Mouse (Mus musculus) hindbrain, postnatal 0 days (tissue): ENCODE data around the gene Ric8a. TPM values are rescaled to one million over a fixed set of nuclear protein-coding genes. Genes with fewer than 3 reads are reported as not detected.

Experiments used
- ATAC-seq: fragments of 200-750 bp; cut with Nextera tagmentation; 2 replicates; pipeline ENCODE4 v1.8.0; 2017; ENCODE audit warnings: mild to moderate bottlenecking, moderate TSS enrichment, moderate library complexity
- DNase-seq: peaks from one replicate; pipeline ENCODE4 v3.0.0-alpha.2; 2015; ENCODE audit warnings: low spot score
- H3K27ac ChIP-seq: fragments of 300-500 bp; sonication (generic); 2 replicates; pipeline ENCODE4 v1.5.1; 2014; ENCODE audit warnings: mild to moderate bottlenecking
- H3K27me3 ChIP-seq: fragments of 300-500 bp; sonication (generic); 2 replicates; pipeline ENCODE4 v1.6.1; 2014; ENCODE audit warnings: low read length, mixed read lengths; ENCODE audit not compliant: insufficient read depth
- H3K36me3 ChIP-seq: fragments of 300-500 bp; sonication (generic); 2 replicates; pipeline ENCODE4 v1.6.1; 2014; ENCODE audit warnings: low read length, mixed read lengths; ENCODE audit not compliant: insufficient read depth
- H3K4me1 ChIP-seq: fragments of 300-500 bp; sonication (generic); 2 replicates; pipeline ENCODE4 v1.6.1; 2014; ENCODE audit warnings: antibody characterized with exemption, low read length, mixed read lengths; ENCODE audit not compliant: insufficient read depth
- H3K4me2 ChIP-seq: fragments of 300-500 bp; sonication (generic); 2 replicates; pipeline ENCODE4 v1.6.1; 2014; ENCODE audit warnings: low read depth, mild to moderate bottlenecking, low read length, moderate library complexity, mixed read lengths
- H3K4me3 ChIP-seq: fragments of 300-500 bp; sonication (generic); 2 replicates; pipeline ENCODE4 v1.5.1; 2014; ENCODE audit warnings: low read length
- H3K9ac ChIP-seq: fragments of 300-500 bp; sonication (generic); replicated peaks from 2 replicates; pipeline ENCODE4 v1.6.1; 2014; ENCODE audit warnings: mild to moderate bottlenecking, low read length, moderate library complexity, mixed read lengths
- H3K9me3 ChIP-seq: fragments of 300-500 bp; sonication (generic); 2 replicates; pipeline ENCODE4 v1.6.1; 2016; ENCODE audit warnings: low read length, mixed read lengths
- CTCF ChIP-seq: IDR thresholded peaks from 2 replicates; pipeline ENCODE4 v1.5.1; 2016; ENCODE audit warnings: antibody characterized with exemption, control low read depth, low read depth
- WGBS: fragments of 180-500 bp; shearing (Covaris S2); extraction: QIAGEN DNeasy Blood & Tissue Kit; methylation state at CpG from one replicate; pipeline ENCODE4 v1.1.7; 2014; 5-methylcytosine and 5-hydroxymethylcytosine counted together
- polyA plus RNA-seq: library from polyadenylated mRNA; unstranded; fragments of >200 nt; fragmentation: Nextera tagmentation; extraction: Ambion mirVana; gene quantifications from 2 replicates; pipeline ENCODE4 v1.2.1, GENCODE M21; 2015
- total RNA-seq: library from RNA; depleted of rRNA; stranded (reverse); fragments of >200 nt; gene quantifications from 2 replicates; pipeline ENCODE4 v1.2.3, GENCODE M21; 2014

Gene Ric8a
- total and polyA plus RNA-seq, 2 experiments from 2014 or later, result 85.8 to 117 TPM

GRCm38 (mm10) chr7:140864761-140865160 is 8.0 kb downstream of the Ric8a start:
- H3K4me1 ChIP-seq, result no peaks in the 10 kb centered on the region
- 88% methylated on average over 12 of the region's 12 CpGs for WGBS
- H3K27ac ChIP-seq, result no peak overlapping the region

GRCm38 (mm10) chr7:140874224-140874623 is 17.5 kb downstream of the Ric8a start:
- Histone ChIP-seq H3K36me3 (peaks cover 21% of the 10 kb centered on the region; the same call in 1 of the 2 replicates), H3K9ac (no peak overlapping the region), H3K27me3 (no peaks in the 10 kb centered on the region), H3K4me1 (no peaks in the 10 kb centered on the region), H3K4me3 (no peak overlapping the region), H3K27ac (no peak overlapping the region), H3K4me2 (no peak overlapping the region), H3K9me3 (no peaks in the 10 kb centered on the region)
- TF ChIP-seq CTCF, result no peak
- ATAC-seq (no peak), DNase-seq (no peak)
- WGBS, result 96% methylated on average over 4 of the region's 4 CpGs

More at GRCm38 (mm10) chr7:140864761-140865160, 8.0 kb downstream of the Ric8a start:
- peaks cover 49% of the 10 kb centered on the region for H3K36me3 ChIP-seq
- H3K4me3 ChIP-seq, result no peak overlapping the region
- no peaks in the 10 kb centered on the region for H3K27me3 ChIP-seq
- TF ChIP-seq CTCF, result no peak
- DNase-seq (no peak), ATAC-seq (no peak)
- no peaks in the 10 kb centered on the region for H3K9me3 ChIP-seq
- no peak overlapping the region for H3K9ac ChIP-seq
- no peak overlapping the region for H3K4me2 ChIP-seq

- Histone ChIP-seq H3K27ac (no peak overlapping the region), H3K36me3 (peaks cover 21% of the 10 kb centered on the region; the same call in 1 of the 2 replicates), H3K4me3 (no peak overlapping the region), H3K9me3 (no peaks in the 10 kb centered on the region), H3K4me1 (0 out of 2 replicates have a peak, but pooled peaks cover 6% of the 10 kb centered on the region), H3K27me3 (no peaks in the 10 kb centered on the region), H3K4me2 (no peak overlapping the region), H3K9ac (no peak overlapping the region)
- no peak for TF ChIP-seq CTCF
- 91% methylated on average over 6 of the region's 6 CpGs for WGBS
- DNase-seq, result no peak
- ATAC-seq, result no peak
These were observed 20.6 kb downstream of the Ric8a start for GRCm38 (mm10) chr7:140877364-140877763.

- Histone ChIP-seq H3K27ac (no peak overlapping the region), H3K4me3 (no peak overlapping the region), H3K4me1 (0 out of 2 replicates have a peak, but pooled peaks cover 6% of the 10 kb centered on the region), H3K27me3 (no peaks in the 10 kb centered on the region), H3K9me3 (no peaks in the 10 kb centered on the region), H3K4me2 (no peak overlapping the region), H3K9ac (no peak overlapping the region), H3K36me3 (peaks cover 21% of the 10 kb centered on the region; the same call in 1 of the 2 replicates)
- DNase-seq (no peak), ATAC-seq (no peak)
- TF ChIP-seq CTCF, result no peak
- WGBS, result 91% methylated on average over 7 of the region's 7 CpGs
These were observed 22.6 kb downstream of the Ric8a start for GRCm38 (mm10) chr7:140879355-140879754.

GRCm38 (mm10) chr7:140880419-140880818 is 23.7 kb downstream of the Ric8a start:
- Histone ChIP-seq H3K9me3 (no peaks in the 10 kb centered on the region), H3K36me3 (peaks cover 15% of the 10 kb centered on the region; the same call in 1 of the 2 replicates), H3K27me3 (no peaks in the 10 kb centered on the region), H3K4me3 (no peak overlapping the region), H3K27ac (no peak overlapping the region), H3K4me2 (peak overlapping the region; percentile 78), H3K4me1 (0 out of 2 replicates have a peak, but pooled peaks cover 6% of the 10 kb centered on the region), H3K9ac (no peak overlapping the region)
- DNase-seq (no peak), ATAC-seq (no peak)
- WGBS, result 84% methylated on average over 3 of the region's 3 CpGs
- TF ChIP-seq CTCF, result no peak

GRCm38 (mm10) chr7:140880865-140881515 is 24.2 kb downstream of the Ric8a start:
- Histone ChIP-seq H3K4me1 (0 out of 2 replicates have a peak, but pooled peaks cover 6% of the 10 kb centered on the region), H3K9ac (peak overlapping the region; percentile 84), H3K4me2 (peak overlapping the region; percentile 78), H3K27me3 (no peaks in the 10 kb centered on the region), H3K9me3 (no peaks in the 10 kb centered on the region), H3K36me3 (peaks cover 13% of the 10 kb centered on the region; the same call in 1 of the 2 replicates), H3K4me3 (peak overlapping the region; percentile 91), H3K27ac (peak overlapping the region; percentile 90; the same call in 1 of the 2 replicates)
- no peak for ATAC-seq
- DNase-seq, result no peak
- 15% methylated on average over 8 of the region's 8 CpGs for WGBS
- TF ChIP-seq CTCF, result no peak
